1 mouse cellular context compared by ENCODE assay signal in the genomic region with DNA sequence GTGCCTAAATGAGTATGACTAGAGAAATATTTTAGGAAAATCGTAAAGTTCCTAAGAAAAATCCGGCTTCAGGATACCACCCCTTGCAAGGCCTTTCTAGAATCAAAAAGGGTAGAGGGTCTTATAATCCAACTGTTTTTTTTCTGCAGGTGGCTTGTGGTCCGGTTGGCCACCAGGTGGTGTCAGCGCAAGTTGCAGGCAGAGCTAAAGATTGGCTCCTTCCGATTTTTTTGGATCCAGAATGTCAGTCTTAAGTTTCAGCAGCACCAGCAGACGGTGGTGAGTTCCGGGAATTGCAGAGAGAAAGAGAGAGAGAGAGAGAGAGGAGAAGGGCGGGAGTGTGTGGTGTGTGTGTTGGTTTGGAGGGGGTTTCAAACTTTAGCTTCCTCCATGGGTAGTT.
TF ChIP-seq lines count a peak whose summit lies in the region.

No protein-coding gene starts in this region.

TF ChIP-seq in ES-E14, 5 proteins besides CTCF, POLR2A, EP300 and RAD21:
- no peak for TF ChIP-seq CHD2 (IDR thresholded peaks at IDR 0.05; ENCODE audit: low read depth, low read length)
- TF ChIP-seq ZNF384 (IDR thresholded peaks at IDR 0.05; ENCODE audit: low read depth, low read length) = peak; percentile 89
- no peak for TF ChIP-seq ZC3H11A (IDR thresholded peaks at IDR 0.05; ENCODE audit: borderline replicate concordance, low read depth, low read length)
- 0 out of 2 replicates have a peak, but pooled peaks have one; percentile 36 for TF ChIP-seq HCFC1 (IDR thresholded peaks at IDR 0.05; ENCODE audit: borderline replicate concordance, insufficient read depth, low read length)
- no peak for TF ChIP-seq MAFK (IDR thresholded peaks at IDR 0.05; ENCODE audit: insufficient read depth, low read depth, low read length)
